Mouse (Mus musculus) olfactory bulb, adult 2 months (tissue): ENCODE measurements at regions not wholly inside any gene's neighbourhood (a gene's known extent, or its start where the extent isn't known, plus 50 kb on each side); places are given as distances from the start of the nearest gene placed in this dataset.

Source experiments
- CTCF ChIP-seq: fragments of 200-500 bp; IDR thresholded peaks from 2 replicates; pipeline ENCODE4 v1.5.1; 2012; ENCODE audit warnings: low read depth, mild to moderate bottlenecking, low read length, moderate library complexity; ENCODE audit not compliant: insufficient read depth
- POLR2A ChIP-seq: fragments of 200-500 bp; IDR thresholded peaks from 2 replicates; pipeline ENCODE4 v1.6.1; 2012; ENCODE audit warnings: mild to moderate bottlenecking, low read depth, low read length, moderate library complexity; ENCODE audit not compliant: insufficient read depth

- TF ChIP-seq CTCF: no peak
- no peak for TF ChIP-seq POLR2A
Observed at GRCm38 (mm10) chr10:98800949-98801348, 113.3 kb upstream of the Atp2b1 start.
